Mouse (Mus musculus) midbrain, embryonic 16.5 days (tissue): ENCODE results near the gene Gm10643. TPM values are rescaled to one million over a fixed set of nuclear protein-coding genes. Genes with fewer than 3 reads are reported as not detected.
A peak's percentile ranks its signal among the peaks of the same experiment; 100 is the strongest.

Experiments used
- ATAC-seq: fragments of 200-750 bp; cut with Nextera tagmentation; 2 replicates; pipeline ENCODE4 v1.8.0; 2017; ENCODE audit warnings: moderate TSS enrichment
- H3K27ac ChIP-seq: fragments of 300-500 bp; sonication (generic); 2 replicates; pipeline ENCODE4 v1.5.1; 2014; ENCODE audit warnings: mild to moderate bottlenecking, low read length, mixed read lengths
- H3K27me3 ChIP-seq: fragments of 300-500 bp; sonication (generic); 2 replicates; pipeline ENCODE4 v1.6.1; 2014; ENCODE audit warnings: low read depth, low read length, mixed read lengths; ENCODE audit not compliant: control insufficient read depth, insufficient read depth
- H3K36me3 ChIP-seq: fragments of 300-500 bp; sonication (generic); 2 replicates; pipeline ENCODE4 v1.6.1; 2014; ENCODE audit warnings: mild to moderate bottlenecking, low read length, moderate library complexity, mixed read lengths; ENCODE audit not compliant: control insufficient read depth, insufficient read depth
- H3K4me1 ChIP-seq: fragments of 300-500 bp; sonication (generic); 2 replicates; pipeline ENCODE4 v1.6.1; 2014; ENCODE audit warnings: mild to moderate bottlenecking, low read length, mixed read lengths; ENCODE audit not compliant: control insufficient read depth, insufficient read depth
- H3K4me2 ChIP-seq: fragments of 300-500 bp; sonication (generic); 2 replicates; pipeline ENCODE4 v1.6.1; 2014; ENCODE audit warnings: mild to moderate bottlenecking, low read length, mixed read lengths
- H3K4me3 ChIP-seq: fragments of 300-500 bp; sonication (generic); 2 replicates; pipeline ENCODE4 v1.5.1; 2014; ENCODE audit warnings: low read depth, mild to moderate bottlenecking, low read length, moderate library complexity, mixed read lengths
- H3K9ac ChIP-seq: fragments of 300-500 bp; sonication (generic); 2 replicates; pipeline ENCODE4 v1.6.1; 2014; ENCODE audit warnings: low read depth, low read length, mixed read lengths
- H3K9me3 ChIP-seq: fragments of 300-500 bp; sonication (generic); replicated peaks from 2 replicates; pipeline ENCODE4 v1.6.1; 2014; ENCODE audit warnings: mild to moderate bottlenecking, low read length, mixed read lengths; ENCODE audit not compliant: control insufficient read depth, poor library complexity, severe bottlenecking
- whole genome bisulfite sequencing: fragments of 180-500 bp; shearing (Covaris S2); extraction: QIAGEN DNeasy Blood & Tissue Kit; methylation state at CpG from one replicate; pipeline ENCODE4 v1.1.7; 2014; 5-methylcytosine and 5-hydroxymethylcytosine counted together
- polyA plus RNA-seq: library from polyadenylated mRNA; unstranded; fragments of >200 nt; fragmentation: Nextera tagmentation; extraction: Ambion mirVana; gene quantifications from 2 replicates; pipeline ENCODE4 v1.2.1, GENCODE M21; 2015

Gene Gm10643
- polyA plus RNA-seq, 1 experiment from 2014 or later: 1.5 TPM

- Histone ChIP-seq H3K27ac (no peak overlapping the region), H3K9me3 (no peaks in the 10 kb centered on the region), H3K4me3 (peak overlapping the region; percentile 97), H3K4me2 (peak overlapping the region; percentile 63), H3K4me1 (peaks cover 42% of the 10 kb centered on the region), H3K27me3 (no peaks in the 10 kb centered on the region), H3K9ac (no peak overlapping the region), H3K36me3 (no peaks in the 10 kb centered on the region)
- no peak for ATAC-seq
- whole genome bisulfite sequencing: 89% methylated on average over 7 of the region's 7 CpGs
Observed at GRCm38 (mm10) chr8:84067911-84068310, 3.0 kb upstream of the Gm10643 start.

GRCm38 (mm10) chr8:84067047-84067573, 2.2 kb upstream of the Gm10643 start:
- peak; percentile 66 for ATAC-seq
- Histone ChIP-seq H3K4me2 (peak overlapping the region; percentile 63), H3K27me3 (no peaks in the 10 kb centered on the region), H3K4me3 (peak overlapping the region; percentile 97), H3K27ac (peak overlapping the region; percentile 97), H3K4me1 (peaks cover 34% of the 10 kb centered on the region), H3K9me3 (no peaks in the 10 kb centered on the region), H3K36me3 (no peaks in the 10 kb centered on the region), H3K9ac (peak overlapping the region; percentile 91)
- WGBS: under 1% methylated on average over 52 of the region's 58 CpGs

- no peaks in the 10 kb centered on the region for H3K36me3 ChIP-seq
- H3K4me2 ChIP-seq: peak within 1 kb of the TSS; percentile 91
- no peaks in the 10 kb centered on the region for H3K27me3 ChIP-seq
- ATAC-seq: peak; percentile 98
- H3K9me3 ChIP-seq: no peaks in the 10 kb centered on the region
- under 1% methylated on average over 51 of the region's 51 CpGs for whole genome bisulfite sequencing
- peak within 1 kb of the TSS; percentile 97 for H3K27ac ChIP-seq
- H3K9ac ChIP-seq: peak within 1 kb of the TSS; percentile 91
- peak within 1 kb of the TSS; percentile 97 for H3K4me3 ChIP-seq
- peaks cover 32% of the 10 kb centered on the region for H3K4me1 ChIP-seq
Observed at GRCm38 (mm10) chr8:84066291-84066930, 1.5 kb upstream of the Gm10643 start, which contains the start of gene Rfx1. Rfx1 (plus strand) TSS chr8:84066834.

GRCm38 (mm10) chr8:84065457-84066072, 628 bp upstream of the Gm10643 start:
- Histone ChIP-seq H3K27ac (peak overlapping the region; percentile 84), H3K36me3 (no peaks in the 10 kb centered on the region), H3K4me1 (peaks cover 29% of the 10 kb centered on the region), H3K9ac (peak overlapping the region; percentile 74), H3K27me3 (no peaks in the 10 kb centered on the region), H3K9me3 (no peaks in the 10 kb centered on the region), H3K4me2 (peak overlapping the region; percentile 91), H3K4me3 (peak overlapping the region; percentile 97)
- ATAC-seq: no peak
- WGBS: 24% methylated on average over 5 of the region's 5 CpGs

- H3K9me3 ChIP-seq: no peaks in the 10 kb centered on the region
- WGBS: 80% methylated on average over 8 of the region's 8 CpGs
- no peak overlapping the region for H3K9ac ChIP-seq
Observed at GRCm38 (mm10) chr8:84063861-84064610, 901 bp downstream of the Gm10643 start.

GRCm38 (mm10) chr8:84060245-84060644, 4.7 kb downstream of the Gm10643 start:
- whole genome bisulfite sequencing: 89% methylated on average over 2 of the region's 2 CpGs
- Histone ChIP-seq H3K27me3 (no peaks in the 10 kb centered on the region), H3K9ac (no peak overlapping the region), H3K9me3 (no peaks in the 10 kb centered on the region), H3K4me2 (no peak overlapping the region), H3K4me3 (no peak overlapping the region), H3K36me3 (no peaks in the 10 kb centered on the region), H3K27ac (no peak overlapping the region), H3K4me1 (no peaks in the 10 kb centered on the region)
- ATAC-seq: no peak

More at GRCm38 (mm10) chr8:84063861-84064610, 901 bp downstream of the Gm10643 start:
- no peak overlapping the region for H3K4me3 ChIP-seq
- H3K4me2 ChIP-seq: no peak overlapping the region
- no peaks in the 10 kb centered on the region for H3K27me3 ChIP-seq
- no peaks in the 10 kb centered on the region for H3K36me3 ChIP-seq
- H3K27ac ChIP-seq: no peak overlapping the region
- no peak for ATAC-seq
- H3K4me1 ChIP-seq: peaks cover 17% of the 10 kb centered on the region

GRCm38 (mm10) chr8:84059226-84059625, 5.7 kb downstream of the Gm10643 start:
- H3K4me3 ChIP-seq: no peak overlapping the region
- 94% methylated on average over 2 of the region's 2 CpGs for WGBS
- H3K27me3 ChIP-seq: no peaks in the 10 kb centered on the region
- H3K27ac ChIP-seq: no peak overlapping the region
- H3K4me1 ChIP-seq: no peaks in the 10 kb centered on the region
- no peaks in the 10 kb centered on the region for H3K36me3 ChIP-seq
- H3K4me2 ChIP-seq: no peak overlapping the region
- ATAC-seq: no peak
- no peaks in the 10 kb centered on the region for H3K9me3 ChIP-seq
- no peak overlapping the region for H3K9ac ChIP-seq

- no peaks in the 10 kb centered on the region for H3K36me3 ChIP-seq
- no peak overlapping the region for H3K27ac ChIP-seq
- H3K9me3 ChIP-seq: no peaks in the 10 kb centered on the region
- H3K4me3 ChIP-seq: no peak overlapping the region
- no peaks in the 10 kb centered on the region for H3K4me1 ChIP-seq
- 91% methylated on average over 1 of the region's 1 CpGs for WGBS
- no peak overlapping the region for H3K9ac ChIP-seq
- H3K27me3 ChIP-seq: no peaks in the 10 kb centered on the region
- no peak for ATAC-seq
- H3K4me2 ChIP-seq: no peak overlapping the region
Observed at GRCm38 (mm10) chr8:84057827-84058226, 7.1 kb downstream of the Gm10643 start.
